Mouse (Mus musculus) hindbrain, embryonic 12.5 days (tissue): Measurements from ENCODE around the gene Fcer1g. TPM values are rescaled to one million over a fixed set of nuclear protein-coding genes. Genes with fewer than 3 reads are reported as not detected.

ENCODE experiments used
- ATAC-seq: fragments of 200-750 bp; cut with Nextera tagmentation; 2 replicates; pipeline ENCODE4 v1.8.0; 2017; ENCODE audit warnings: moderate TSS enrichment; ENCODE audit not compliant: low FRiP score
- H3K27ac ChIP-seq: fragments of 300-500 bp; sonication (generic); 2 replicates; pipeline ENCODE4 v1.5.1; 2016; ENCODE audit warnings: mild to moderate bottlenecking
- H3K27me3 ChIP-seq: fragments of 300-500 bp; sonication (generic); 2 replicates; pipeline ENCODE4 v1.6.1; 2016; ENCODE audit warnings: mild to moderate bottlenecking
- H3K36me3 ChIP-seq: fragments of 300-500 bp; sonication (generic); 2 replicates; pipeline ENCODE4 v1.6.1; 2016; ENCODE audit warnings: mild to moderate bottlenecking
- H3K4me1 ChIP-seq: fragments of 300-500 bp; sonication (generic); 2 replicates; pipeline ENCODE4 v1.6.1; 2016
- H3K4me2 ChIP-seq: fragments of 300-500 bp; sonication (generic); replicated peaks from 2 replicates; pipeline ENCODE4 v1.6.1; 2016; ENCODE audit warnings: mild to moderate bottlenecking
- H3K4me3 ChIP-seq: fragments of 300-500 bp; sonication (generic); 2 replicates; pipeline ENCODE4 v1.5.1; 2016; ENCODE audit warnings: mild to moderate bottlenecking
- H3K9ac ChIP-seq: fragments of 300-500 bp; sonication (generic); 2 replicates; pipeline ENCODE4 v1.6.1; 2016; ENCODE audit warnings: mild to moderate bottlenecking, moderate library complexity
- H3K9me3 ChIP-seq: fragments of 300-500 bp; sonication (generic); replicated peaks from 2 replicates; pipeline ENCODE4 v1.6.1; 2016; ENCODE audit warnings: mild to moderate bottlenecking
- WGBS: fragments of 180-500 bp; shearing (Covaris S2); methylation state at CpG from one replicate; pipeline ENCODE4 v1.1.7; 2016; 5-methylcytosine and 5-hydroxymethylcytosine counted together
- polyA plus RNA-seq: library from polyadenylated mRNA; unstranded; fragments of >200 nt; fragmentation: Nextera tagmentation; extraction: Ambion mirVana; gene quantifications from 2 replicates; pipeline ENCODE4 v1.2.1, GENCODE M21; 2016

The Fcer1g gene
- polyA plus RNA-seq, 1 experiment from 2014 or later: 22.1 TPM

DNA sequence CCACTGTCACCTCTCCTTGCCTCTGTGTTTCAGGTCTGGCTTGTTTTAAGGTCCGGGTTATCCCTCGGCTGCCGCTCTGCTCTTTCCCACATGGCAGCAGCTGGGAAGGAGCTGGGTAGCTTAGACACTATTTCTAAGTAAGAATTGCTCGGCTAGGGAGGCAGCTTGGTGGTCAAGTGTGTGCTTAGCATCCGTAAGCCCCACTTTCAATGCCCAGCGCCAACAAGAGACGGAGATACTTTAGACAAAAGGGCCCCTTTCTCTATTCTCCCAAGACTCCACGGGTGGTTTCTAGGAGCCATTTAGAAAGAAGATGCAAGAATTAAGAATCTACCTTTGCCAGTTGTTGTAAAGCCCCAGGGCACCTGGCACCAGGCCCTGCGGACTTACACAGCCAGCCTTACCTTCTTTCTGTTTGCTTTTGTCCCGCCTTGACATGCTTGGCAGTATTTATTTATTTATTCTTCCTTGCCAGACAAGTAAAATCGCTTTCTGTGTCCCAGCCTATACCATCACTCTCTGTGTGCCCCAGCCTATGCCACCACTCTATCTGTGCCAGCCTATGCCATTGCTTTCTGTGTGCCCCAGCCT lies 41.1 kb upstream of the Fcer1g start:
- peaks cover 68% of the 10 kb centered on the region for H3K36me3 ChIP-seq
- no peaks in the 10 kb centered on the region for H3K9me3 ChIP-seq
- H3K27me3 ChIP-seq: no peaks in the 10 kb centered on the region
- no peak for ATAC-seq
- no peak overlapping the region for H3K4me2 ChIP-seq
- WGBS: 89% methylated on average over 11 of the region's 11 CpGs
- no peak overlapping the region for H3K9ac ChIP-seq
- H3K4me1 ChIP-seq: peaks cover 21% of the 10 kb centered on the region
- H3K4me3 ChIP-seq: no peak overlapping the region
- no peak overlapping the region for H3K27ac ChIP-seq

- H3K36me3 ChIP-seq: peaks cover 68% of the 10 kb centered on the region
- no peak overlapping the region for H3K9ac ChIP-seq
- H3K4me2 ChIP-seq: no peak overlapping the region
These were observed 40.0 kb upstream of the Fcer1g start for GRCm38 (mm10) chr1:171274171-171274570.

DNA sequence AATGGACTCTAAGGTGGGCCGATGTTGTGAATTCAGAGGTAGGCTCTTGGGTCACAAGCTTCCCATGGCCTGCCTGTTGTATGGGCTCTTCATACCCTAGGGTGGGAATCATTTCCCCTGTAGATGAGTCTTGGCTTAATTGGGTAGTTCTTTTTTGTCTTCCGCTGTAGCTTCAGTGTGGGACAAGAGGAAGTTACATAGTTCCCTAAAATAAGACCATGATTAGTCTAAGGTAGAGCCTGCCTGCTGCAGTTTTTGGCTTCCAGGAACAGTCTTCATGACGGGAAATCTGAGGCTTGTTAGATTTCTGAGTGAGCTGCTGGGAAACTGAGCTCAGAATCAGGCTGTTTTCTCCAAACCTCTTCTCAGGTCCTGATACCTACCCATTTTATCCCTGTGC lies 37.9 kb upstream of the Fcer1g start:
- Histone ChIP-seq H3K9me3 (no peaks in the 10 kb centered on the region), H3K4me3 (no peak overlapping the region), H3K4me1 (peaks cover 14% of the 10 kb centered on the region), H3K4me2 (peak overlapping the region; percentile 96; the same call in 1 of the 2 replicates), H3K9ac (0 out of 2 replicates have a peak overlapping the region, but pooled peaks have one; percentile 27), H3K27ac (no peak overlapping the region), H3K27me3 (no peaks in the 10 kb centered on the region), H3K36me3 (peaks cover 51% of the 10 kb centered on the region)
- no peak for ATAC-seq
- WGBS: 86% methylated on average over 3 of the region's 3 CpGs

More at GRCm38 (mm10) chr1:171274171-171274570, 40.0 kb upstream of the Fcer1g start:
- ATAC-seq: no peak
- Histone ChIP-seq H3K4me1 (peaks cover 14% of the 10 kb centered on the region), H3K27ac (no peak overlapping the region), H3K27me3 (no peaks in the 10 kb centered on the region), H3K9me3 (no peaks in the 10 kb centered on the region), H3K4me3 (no peak overlapping the region)
- 95% methylated on average over 12 of the region's 12 CpGs for WGBS

- H3K27me3 ChIP-seq: no peaks in the 10 kb centered on the region
- H3K4me3 ChIP-seq: no peak overlapping the region
- H3K4me2 ChIP-seq: peak overlapping the region; percentile 96; the same call in 1 of the 2 replicates
These were observed 37.5 kb upstream of the Fcer1g start for GRCm38 (mm10) chr1:171271622-171272021.

DNA sequence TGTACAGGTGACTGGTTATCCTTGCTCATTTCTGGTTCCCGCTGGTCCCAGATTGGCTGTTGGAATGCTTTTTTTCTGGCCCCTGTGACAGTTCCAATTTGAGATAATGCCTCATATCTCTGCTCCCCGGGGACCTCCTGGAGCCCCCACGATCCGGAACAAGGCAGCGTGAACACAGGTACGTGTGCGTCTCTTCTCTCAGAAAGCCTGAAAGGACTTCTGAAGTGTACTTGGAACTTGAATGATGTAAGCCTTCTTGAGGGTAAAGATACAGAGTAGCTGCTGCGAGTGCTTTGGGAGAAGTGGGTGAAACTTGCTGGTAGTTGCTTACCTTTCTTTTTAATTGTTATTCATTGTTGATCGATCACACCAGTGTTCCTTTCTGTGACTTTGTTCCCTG lies 37.0 kb upstream of the Fcer1g start:
- Histone ChIP-seq H3K9ac (peak overlapping the region; percentile 87), H3K4me3 (peak overlapping the region; percentile 74), H3K27ac (no peak overlapping the region), H3K27me3 (no peaks in the 10 kb centered on the region), H3K4me2 (peak overlapping the region; percentile 96), H3K9me3 (no peaks in the 10 kb centered on the region), H3K4me1 (peaks cover 14% of the 10 kb centered on the region), H3K36me3 (peaks cover 42% of the 10 kb centered on the region)
- no peak for ATAC-seq
- WGBS: 54% methylated on average over 9 of the region's 9 CpGs

More at GRCm38 (mm10) chr1:171271622-171272021, 37.5 kb upstream of the Fcer1g start:
- Histone ChIP-seq H3K9me3 (no peaks in the 10 kb centered on the region), H3K4me1 (peaks cover 14% of the 10 kb centered on the region), H3K36me3 (peaks cover 47% of the 10 kb centered on the region), H3K27ac (no peak overlapping the region), H3K9ac (peak overlapping the region; percentile 27; the same call in 1 of the 2 replicates)
- WGBS: 73% methylated on average over 10 of the region's 10 CpGs
- no peak for ATAC-seq

DNA sequence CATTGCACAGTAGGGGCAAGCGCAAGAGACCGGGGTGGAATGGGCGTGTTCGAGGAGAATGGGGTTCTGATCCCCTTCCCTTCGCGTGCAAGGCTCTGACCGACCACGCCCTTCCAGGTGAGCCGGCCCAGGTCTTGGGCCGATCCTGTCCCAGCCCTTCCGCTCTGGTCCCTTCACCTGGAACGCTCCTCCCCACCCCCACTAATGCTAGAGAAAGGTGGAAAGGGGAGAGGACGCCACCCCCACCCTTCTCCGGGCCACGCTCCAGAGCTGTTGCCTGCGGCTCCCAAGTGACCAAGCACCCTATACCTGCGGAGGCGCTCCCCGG lies 36.4 kb upstream of the Fcer1g start:
- peak overlapping the region; percentile 96 for H3K4me2 ChIP-seq
- peak overlapping the region; percentile 74 for H3K4me3 ChIP-seq
- WGBS: 2% methylated on average over 19 of the region's 19 CpGs
- no peaks in the 10 kb centered on the region for H3K27me3 ChIP-seq
- H3K27ac ChIP-seq: no peak overlapping the region; the same call in 1 of the 2 replicates
- peak; percentile 85 for ATAC-seq
- peak overlapping the region; percentile 87 for H3K9ac ChIP-seq
- H3K9me3 ChIP-seq: no peaks in the 10 kb centered on the region
- peaks cover 36% of the 10 kb centered on the region for H3K36me3 ChIP-seq
- H3K4me1 ChIP-seq: peaks cover 14% of the 10 kb centered on the region

GRCm38 (mm10) chr1:171269848-171270572 lies 35.8 kb upstream of the Fcer1g start, which contains the start of gene B4galt3:
TSS of gene B4galt3 (plus strand) at chr1:171270328.
- Histone ChIP-seq H3K27me3 (no peaks in the 10 kb centered on the region), H3K4me3 (peak within 1 kb of the TSS; percentile 74), H3K4me1 (peaks cover 14% of the 10 kb centered on the region), H3K27ac (peak within 1 kb of the TSS; percentile 60), H3K9me3 (no peaks in the 10 kb centered on the region), H3K36me3 (peaks cover 31% of the 10 kb centered on the region), H3K9ac (peak within 1 kb of the TSS; percentile 87), H3K4me2 (peak within 1 kb of the TSS; percentile 96)
- ATAC-seq: peak; percentile 95
- WGBS: 3% methylated on average over 36 of the region's 36 CpGs

GRCm38 (mm10) chr1:171268341-171268740 lies 34.2 kb upstream of the Fcer1g start:
- H3K4me3 ChIP-seq: no peak overlapping the region
- no peaks in the 10 kb centered on the region for H3K9me3 ChIP-seq
- ATAC-seq: no peak
- H3K27me3 ChIP-seq: no peaks in the 10 kb centered on the region
- H3K4me2 ChIP-seq: no peak overlapping the region
- peaks cover 16% of the 10 kb centered on the region for H3K4me1 ChIP-seq
- H3K36me3 ChIP-seq: peaks cover 14% of the 10 kb centered on the region
- 64% methylated on average over 1 of the region's 1 CpGs for WGBS
- no peak overlapping the region for H3K27ac ChIP-seq
- no peak overlapping the region for H3K9ac ChIP-seq

GRCm38 (mm10) chr1:171265971-171266744 lies 32.0 kb upstream of the Fcer1g start:
- Histone ChIP-seq H3K27me3 (no peaks in the 10 kb centered on the region), H3K4me1 (peaks cover 19% of the 10 kb centered on the region), H3K27ac (no peak overlapping the region), H3K9me3 (no peaks in the 10 kb centered on the region), H3K36me3 (no peaks in the 10 kb centered on the region), H3K9ac (no peak overlapping the region), H3K4me2 (no peak overlapping the region), H3K4me3 (no peak overlapping the region)
- WGBS: 79% methylated on average over 4 of the region's 4 CpGs
- ATAC-seq: no peak

DNA sequence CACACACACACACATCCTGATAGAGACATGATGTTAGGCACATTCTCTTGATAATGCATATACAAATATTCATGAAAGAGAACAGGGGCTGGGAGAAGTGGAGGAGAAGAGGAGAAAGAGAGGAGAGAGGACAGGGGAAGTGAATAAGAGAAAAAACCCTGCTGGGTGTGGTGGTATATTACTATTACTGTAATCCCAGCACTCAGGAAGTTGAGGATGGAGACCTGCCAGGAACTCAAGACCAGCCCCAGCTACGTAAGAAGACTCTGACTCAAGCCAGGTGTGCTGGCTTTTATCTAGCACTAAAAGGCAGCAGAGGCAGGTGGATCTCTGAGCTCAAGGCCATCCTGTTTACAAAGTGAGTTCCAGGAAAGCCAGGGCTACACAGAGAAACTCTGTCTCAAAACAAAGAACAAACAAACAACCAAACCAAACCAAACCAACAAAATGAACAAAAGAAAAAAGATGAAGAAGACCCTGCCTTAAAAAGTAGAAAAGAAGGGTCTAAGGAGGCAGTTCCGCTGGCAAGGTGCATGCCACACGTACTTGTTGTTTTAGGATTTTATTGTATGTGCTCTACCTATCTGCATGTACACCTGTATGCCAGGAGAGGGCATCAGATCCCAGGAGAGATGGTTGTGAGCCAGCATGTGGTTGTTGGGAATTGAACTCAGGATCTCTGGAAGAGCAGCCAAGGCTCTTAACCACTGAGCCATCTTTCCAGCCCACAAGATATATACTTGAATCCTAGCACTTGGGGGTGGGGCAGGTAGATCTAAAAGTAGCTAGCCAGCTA lies 29.7 kb upstream of the Fcer1g start:
- Histone ChIP-seq H3K36me3 (no peaks in the 10 kb centered on the region), H3K9ac (no peak overlapping the region), H3K4me1 (peaks cover 11% of the 10 kb centered on the region), H3K4me2 (peak overlapping the region; percentile 51; the same call in 1 of the 2 replicates), H3K27me3 (no peaks in the 10 kb centered on the region), H3K4me3 (no peak overlapping the region), H3K9me3 (no peaks in the 10 kb centered on the region), H3K27ac (peak overlapping the region; percentile 64)
- ATAC-seq: 0 out of 2 replicates have a peak, but pooled peaks have one; percentile 3
- 82% methylated on average over 3 of the region's 3 CpGs for WGBS

- no peaks in the 10 kb centered on the region for H3K36me3 ChIP-seq
- peaks cover 11% of the 10 kb centered on the region for H3K4me1 ChIP-seq
- no peaks in the 10 kb centered on the region for H3K9me3 ChIP-seq
- H3K4me2 ChIP-seq: peak overlapping the region; percentile 51
- H3K27me3 ChIP-seq: no peaks in the 10 kb centered on the region
- ATAC-seq: peak; percentile 90
- WGBS: 6% methylated on average over 2 of the region's 2 CpGs
- H3K4me3 ChIP-seq: peak overlapping the region; percentile 22
- peak overlapping the region; percentile 64 for H3K27ac ChIP-seq
- no peak overlapping the region for H3K9ac ChIP-seq
These were observed 29.0 kb upstream of the Fcer1g start for GRCm38 (mm10) chr1:171263185-171263611.
